Mouse (Mus musculus) limb, embryonic 11.5 days (tissue): ENCODE measurements around the gene Bcor. TPM values are rescaled to one million over a fixed set of nuclear protein-coding genes. Genes with fewer than 3 reads are reported as not detected.

Experiments used
- ATAC-seq: fragments of 200-750 bp; cut with Nextera tagmentation; 2 replicates; pipeline ENCODE4 v1.8.0; 2017; ENCODE audit warnings: low read depth; ENCODE audit not compliant: insufficient number of reproducible peaks, low FRiP score, low TSS enrichment
- DNase-seq: peaks from one replicate; pipeline ENCODE4 v3.0.0-alpha.2; 2015; ENCODE audit warnings: low spot score
- H3K27ac ChIP-seq: fragments of 300-500 bp; sonication (generic); replicated peaks from 2 replicates; pipeline ENCODE4 v1.5.1; 2014; ENCODE audit warnings: low read depth, mild to moderate bottlenecking, low read length
- H3K27me3 ChIP-seq: fragments of 300-500 bp; sonication (generic); 2 replicates; pipeline ENCODE4 v1.6.1; 2014; ENCODE audit warnings: mild to moderate bottlenecking, low read length, mixed read lengths; ENCODE audit not compliant: control insufficient read depth, insufficient read depth
- H3K36me3 ChIP-seq: fragments of 300-500 bp; sonication (generic); 2 replicates; pipeline ENCODE4 v1.6.1; 2014; ENCODE audit warnings: mild to moderate bottlenecking, low read length, moderate library complexity, mixed read lengths; ENCODE audit not compliant: control insufficient read depth, insufficient read depth
- H3K4me1 ChIP-seq: fragments of 300-500 bp; sonication (generic); 2 replicates; pipeline ENCODE4 v1.6.1; 2014; ENCODE audit warnings: low read length, mixed read lengths; ENCODE audit not compliant: control insufficient read depth, insufficient read depth
- H3K4me2 ChIP-seq: fragments of 300-500 bp; sonication (generic); 2 replicates; pipeline ENCODE4 v1.6.1; 2014; ENCODE audit warnings: low read depth, mild to moderate bottlenecking, moderate library complexity; ENCODE audit not compliant: severe bottlenecking
- H3K4me3 ChIP-seq: fragments of 300-500 bp; sonication (generic); 2 replicates; pipeline ENCODE4 v1.5.1; 2014; ENCODE audit warnings: low read depth, low read length
- H3K9ac ChIP-seq: fragments of 300-500 bp; sonication (generic); 2 replicates; pipeline ENCODE4 v1.6.1; 2014; ENCODE audit warnings: mild to moderate bottlenecking, low read length
- H3K9me3 ChIP-seq: fragments of 300-500 bp; sonication (generic); 2 replicates; pipeline ENCODE4 v1.6.1; 2016; ENCODE audit warnings: low read length; ENCODE audit not compliant: control insufficient read depth
- WGBS: fragments of 180-500 bp; shearing (Covaris S2); extraction: QIAGEN DNeasy Blood & Tissue Kit; methylation state at CpG from one replicate; pipeline ENCODE4 v1.1.7; 2014; 5-methylcytosine and 5-hydroxymethylcytosine counted together
- polyA plus RNA-seq: library from polyadenylated mRNA; unstranded; fragments of >200 nt; fragmentation: Nextera tagmentation; extraction: Ambion mirVana; gene quantifications from 2 replicates; pipeline ENCODE4 v1.2.1, GENCODE M21; 2014

Bcor gene
- polyA plus RNA-seq, 1 experiment from 2014 or later, result 26.6 TPM

GRCm38 (mm10) chrX:12088301-12089026 is 71.7 kb downstream of the Bcor start:
- no peaks in the 10 kb centered on the region for H3K36me3 ChIP-seq
- DNase-seq, result peak; percentile 70
- peak overlapping the region; percentile 61 for H3K9ac ChIP-seq
- peak overlapping the region; percentile 90 for H3K4me2 ChIP-seq
- peaks cover 83% of the 10 kb centered on the region for H3K27me3 ChIP-seq
- H3K27ac ChIP-seq, result peak overlapping the region; percentile 71; the same call in 1 of the 2 replicates
- H3K9me3 ChIP-seq, result no peaks in the 10 kb centered on the region
- 1% methylated on average over 56 of the region's 72 CpGs for WGBS
- H3K4me1 ChIP-seq, result peaks cover 41% of the 10 kb centered on the region
- H3K4me3 ChIP-seq, result peak overlapping the region; percentile 42
- peak; percentile 33; the same call in 1 of the 2 replicates for ATAC-seq

DNA sequence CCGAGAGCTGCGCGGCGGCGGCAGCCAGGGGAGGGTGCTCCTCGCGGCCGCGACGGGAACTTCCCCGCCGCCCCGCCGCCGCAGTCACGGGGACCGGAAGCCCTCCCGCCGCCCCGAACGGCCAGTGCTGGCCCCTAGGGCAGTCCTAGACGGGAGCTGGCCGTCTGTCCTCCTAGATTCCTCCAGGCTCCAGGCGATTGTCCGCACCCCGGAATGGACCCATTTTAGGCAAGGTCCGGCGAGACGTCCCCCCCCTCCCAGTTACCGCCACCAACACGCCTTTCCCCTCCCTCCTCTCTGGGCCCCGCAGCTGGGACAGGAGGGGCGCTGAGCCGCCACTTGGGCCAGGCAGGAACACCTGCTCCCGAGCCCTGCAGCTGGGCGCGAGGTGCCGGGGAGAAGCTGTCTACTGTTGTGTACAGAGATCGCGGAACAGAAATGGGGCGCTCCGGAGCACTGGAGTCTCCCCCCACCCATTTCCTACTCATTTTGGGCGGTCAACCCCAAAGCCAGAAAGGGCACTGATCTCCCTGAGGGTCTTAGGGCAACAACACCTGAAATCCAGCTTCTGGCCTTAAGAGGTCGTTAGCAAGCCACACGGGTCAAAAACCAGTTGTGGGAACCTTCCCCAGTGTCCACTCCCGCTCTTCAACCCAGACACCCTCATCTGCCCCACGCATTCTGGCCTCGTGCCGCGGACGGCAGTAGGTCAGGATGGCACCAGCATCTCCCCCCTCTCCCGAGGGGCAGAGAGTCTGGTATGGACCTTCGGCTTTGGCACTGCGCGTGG is 72.4 kb downstream of the Bcor start:
- no peak for DNase-seq
- WGBS, result 2% methylated on average over 35 of the region's 55 CpGs
- H3K4me1 ChIP-seq, result peaks cover 48% of the 10 kb centered on the region
- H3K9me3 ChIP-seq, result no peaks in the 10 kb centered on the region
- no peaks in the 10 kb centered on the region for H3K36me3 ChIP-seq
- H3K27ac ChIP-seq, result peak overlapping the region; percentile 71; the same call in 1 of the 2 replicates
- no peak; the same call in 1 of the 2 replicates for ATAC-seq
- H3K9ac ChIP-seq, result peak overlapping the region; percentile 61
- H3K4me2 ChIP-seq, result peak overlapping the region; percentile 90
- peak overlapping the region; percentile 42 for H3K4me3 ChIP-seq
- H3K27me3 ChIP-seq, result peaks cover 89% of the 10 kb centered on the region

- H3K4me1 ChIP-seq, result peaks cover 50% of the 10 kb centered on the region
- no peaks in the 10 kb centered on the region for H3K9me3 ChIP-seq
- DNase-seq (no peak), ATAC-seq (no peak)
- WGBS, result 3% methylated on average over 34 of the region's 70 CpGs
- H3K4me2 ChIP-seq, result peak overlapping the region; percentile 90
- no peak overlapping the region for H3K27ac ChIP-seq
- H3K4me3 ChIP-seq, result peak overlapping the region; percentile 42
- H3K36me3 ChIP-seq, result no peaks in the 10 kb centered on the region
- H3K27me3 ChIP-seq, result peaks cover 87% of the 10 kb centered on the region
- H3K9ac ChIP-seq, result peak overlapping the region; percentile 61
Measured at GRCm38 (mm10) chrX:12086674-12087510, 73.3 kb downstream of the Bcor start.

GRCm38 (mm10) chrX:12085949-12086348 is 74.2 kb downstream of the Bcor start:
- Histone ChIP-seq H3K27me3 (peaks cover 88% of the 10 kb centered on the region), H3K9me3 (no peaks in the 10 kb centered on the region), H3K4me2 (no peak overlapping the region), H3K9ac (no peak overlapping the region), H3K27ac (no peak overlapping the region), H3K4me3 (no peak overlapping the region), H3K36me3 (no peaks in the 10 kb centered on the region), H3K4me1 (peaks cover 55% of the 10 kb centered on the region)
- DNase-seq, result no peak
- no peak for ATAC-seq
- 7% methylated on average over 10 of the region's 10 CpGs for WGBS

- 4% methylated on average over 18 of the region's 18 CpGs for whole genome bisulfite sequencing
- Histone ChIP-seq H3K4me2 (no peak overlapping the region), H3K9me3 (no peaks in the 10 kb centered on the region), H3K4me3 (no peak overlapping the region), H3K36me3 (no peaks in the 10 kb centered on the region), H3K9ac (no peak overlapping the region), H3K4me1 (peaks cover 53% of the 10 kb centered on the region), H3K27ac (no peak overlapping the region), H3K27me3 (peaks cover 87% of the 10 kb centered on the region)
- DNase-seq, result no peak
- no peak for ATAC-seq
Measured at GRCm38 (mm10) chrX:12085290-12085689, 74.9 kb downstream of the Bcor start.

DNA sequence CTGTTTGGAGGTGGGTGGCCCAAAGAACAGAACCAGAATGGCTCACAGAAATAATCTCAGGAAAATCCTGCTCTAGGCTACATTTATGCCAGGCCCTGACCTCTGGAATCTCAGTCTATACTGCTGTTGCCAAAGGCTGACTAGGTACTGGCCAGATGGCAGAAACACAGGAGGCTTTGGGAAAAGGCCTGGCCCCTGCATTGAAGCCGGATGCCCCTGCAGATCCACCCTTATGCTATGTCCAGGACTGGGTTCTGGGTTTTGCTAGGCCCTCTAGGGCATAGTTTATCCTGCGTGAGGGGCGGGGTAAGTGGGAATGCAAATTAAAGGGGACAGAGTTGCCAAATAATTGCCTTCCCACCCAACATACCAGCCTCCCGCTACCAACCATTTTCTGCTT is 75.5 kb downstream of the Bcor start:
- Histone ChIP-seq H3K9me3 (no peaks in the 10 kb centered on the region), H3K4me3 (no peak overlapping the region), H3K36me3 (no peaks in the 10 kb centered on the region), H3K27ac (no peak overlapping the region), H3K4me1 (peaks cover 48% of the 10 kb centered on the region), H3K4me2 (no peak overlapping the region), H3K9ac (no peak overlapping the region), H3K27me3 (peaks cover 87% of the 10 kb centered on the region)
- WGBS, result 26% methylated on average over 4 of the region's 4 CpGs
- no peak for ATAC-seq
- DNase-seq, result no peak

DNA sequence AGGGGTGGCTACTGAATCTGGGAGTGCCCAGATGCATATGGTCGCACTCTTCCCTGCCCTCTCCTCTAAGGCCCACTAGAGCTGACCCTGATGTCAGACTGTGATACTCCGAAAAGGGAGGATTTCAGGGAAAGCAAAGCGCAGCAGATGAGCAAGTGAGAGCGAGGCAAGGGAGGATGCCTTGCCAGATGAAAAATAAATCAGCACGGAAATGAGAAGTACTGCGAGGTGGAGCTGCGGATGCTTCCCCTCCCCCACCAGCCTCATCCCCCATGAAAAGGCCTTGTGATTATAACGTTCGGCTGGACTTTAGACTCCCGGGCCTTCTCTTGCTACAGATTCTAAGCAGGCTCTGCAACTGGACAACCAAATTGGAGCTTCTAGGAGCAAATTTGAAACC is 76.5 kb downstream of the Bcor start:
- Histone ChIP-seq H3K9ac (no peak overlapping the region), H3K4me1 (peaks cover 39% of the 10 kb centered on the region), H3K4me2 (no peak overlapping the region), H3K4me3 (no peak overlapping the region), H3K36me3 (no peaks in the 10 kb centered on the region), H3K27me3 (peaks cover 86% of the 10 kb centered on the region), H3K27ac (no peak overlapping the region), H3K9me3 (no peaks in the 10 kb centered on the region)
- ATAC-seq (no peak), DNase-seq (no peak)
- 7% methylated on average over 10 of the region's 10 CpGs for WGBS

DNA sequence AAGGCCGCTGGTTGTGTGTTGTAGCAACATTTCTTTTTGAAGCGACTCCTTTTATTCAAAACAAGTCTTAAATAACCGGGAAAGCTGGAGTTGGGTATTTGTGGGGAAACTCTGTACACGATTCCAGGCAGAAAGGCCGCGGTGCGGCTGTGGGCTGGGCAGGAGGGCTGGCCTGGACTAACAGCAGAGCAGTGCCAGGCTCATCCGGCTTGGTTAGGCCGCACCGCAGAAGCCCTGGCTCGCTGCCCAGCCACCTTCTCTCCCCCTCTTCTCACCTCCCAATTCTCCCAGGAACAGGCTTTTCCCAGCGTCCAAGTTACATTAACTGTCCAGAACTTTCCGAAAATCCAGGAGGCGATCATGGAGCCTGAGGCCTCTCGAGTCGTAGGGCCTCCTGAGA is 77.4 kb downstream of the Bcor start:
- no peaks in the 10 kb centered on the region for H3K9me3 ChIP-seq
- H3K36me3 ChIP-seq, result no peaks in the 10 kb centered on the region
- ATAC-seq (no peak), DNase-seq (no peak)
- peaks cover 38% of the 10 kb centered on the region for H3K4me1 ChIP-seq
- peaks cover 86% of the 10 kb centered on the region for H3K27me3 ChIP-seq
- WGBS, result 6% methylated on average over 16 of the region's 16 CpGs
- no peak overlapping the region for H3K4me3 ChIP-seq
- no peak overlapping the region; the same call in 1 of the 2 replicates for H3K4me2 ChIP-seq
- no peak overlapping the region for H3K27ac ChIP-seq
- no peak overlapping the region for H3K9ac ChIP-seq
